Mouse (Mus musculus) MEL (cell line): ENCODE measurements around the gene Phlda1.
A peak's percentile ranks its signal among the peaks of the same experiment; 100 is the strongest.

Source experiments
- CTCF ChIP-seq, 3 experiments: IDR thresholded peaks in 2 of 3; conservative IDR thresholded peaks in 1 of 3; 2 replicates each; pipeline ENCODE4 v1.5.1; 2011 to 2012; ENCODE audit warnings: low read length in 3 of 3, low read depth in 2 of 3, mild to moderate bottlenecking in 2 of 3, improper control_type of control experiment in 1 of 3, inconsistent platforms in 1 of 3, mixed read lengths in 1 of 3, moderate library complexity in 1 of 3; ENCODE audit not compliant: control insufficient read depth in 1 of 3, insufficient read depth in 1 of 3, poor library complexity in 1 of 3, severe bottlenecking in 1 of 3
- ETS1 ChIP-seq: IDR thresholded peaks from 2 replicates; pipeline ENCODE4 v1.6.1; 2012; ENCODE audit warnings: low read depth, mild to moderate bottlenecking, inconsistent platforms, low read length, improper control_type of control experiment, moderate library complexity
- GATA1 ChIP-seq: IDR thresholded peaks from 2 replicates; pipeline ENCODE4 v1.6.1; 2011; ENCODE audit warnings: low read depth, low read length, improper control_type of control experiment
- KAT2A ChIP-seq: conservative IDR thresholded peaks from 2 replicates; pipeline ENCODE4 v1.6.1; 2012; ENCODE audit warnings: low read depth, low read length, improper control_type of control experiment, inconsistent platforms
- MAX ChIP-seq: IDR thresholded peaks from 2 replicates; pipeline ENCODE4 v1.6.1; 2011; ENCODE audit warnings: low read length, improper control_type of control experiment
- MAZ ChIP-seq: IDR thresholded peaks from 2 replicates; pipeline ENCODE4 v1.6.1; 2012; ENCODE audit warnings: low read depth, mild to moderate bottlenecking, inconsistent platforms, low read length, improper control_type of control experiment
- NRF1 ChIP-seq: IDR thresholded peaks from 2 replicates; pipeline ENCODE4 v1.6.1; 2014; ENCODE audit warnings: low read depth, mild to moderate bottlenecking, inconsistent platforms, low read length, improper control_type of control experiment, moderate library complexity; ENCODE audit not compliant: poor library complexity, insufficient read depth, severe bottlenecking
- SIN3A ChIP-seq: IDR thresholded peaks from 2 replicates; pipeline ENCODE4 v1.6.1; 2012; ENCODE audit warnings: low read length, improper control_type of control experiment, inconsistent platforms
- TBP ChIP-seq: IDR thresholded peaks from 2 replicates; pipeline ENCODE4 v1.8.0; 2011; ENCODE audit warnings: low read depth, low read length, improper control_type of control experiment

GRCm38 (mm10) chr10:111503071-111503470 lies 3.0 kb upstream of the Phlda1 start:
- peak; percentile 74 to 92 (median 88) for TF ChIP-seq CTCF (IDR thresholded peaks at IDR 0.05 in 2 of 3, conservative IDR thresholded peaks at IDR 0.05 in 1 of 3; ENCODE audit: control insufficient read depth in 1 of 3, insufficient read depth in 1 of 3, low read depth in 2 of 3, low read length in 3 of 3, poor library complexity in 1 of 3, severe bottlenecking in 1 of 3)
- TF ChIP-seq KAT2A = no peak
- no peak for TF ChIP-seq TBP
- TF ChIP-seq MAZ = no peak
- no peak for TF ChIP-seq MAX
- TF ChIP-seq NRF1 = no peak
- no peak for TF ChIP-seq SIN3A
- no peak for TF ChIP-seq ETS1
- no peak for TF ChIP-seq GATA1
